Mouse (Mus musculus) MEL (cell line): ENCODE results near the gene Sik1. TPM values are rescaled to one million over a fixed set of nuclear protein-coding genes. Genes with fewer than 3 reads are reported as not detected.

Experiments used
- DNase-seq: peaks from one replicate; pipeline ENCODE4 v3.0.0; 2011; ENCODE audit warnings: low read depth, low spot score
- H3K27ac ChIP-seq: 2 replicates; pipeline ENCODE4 v1.5.1; 2012; ENCODE audit warnings: low read depth, mild to moderate bottlenecking, control low read depth, low read length, moderate library complexity; ENCODE audit not compliant: control insufficient read depth
- H3K27me3 ChIP-seq, 2 experiments: fragments of 150-350 bp in 1 of 2; sonication (generic) in 1 of 2; 2 replicates each; pipeline ENCODE4 v1.6.1; 2012; ENCODE audit warnings: low read length in 2 of 2, mild to moderate bottlenecking in 2 of 2, improper control_type of control experiment in 1 of 2, moderate library complexity in 1 of 2; ENCODE audit not compliant: insufficient read depth in 2 of 2, control insufficient read depth in 1 of 2
- H3K36me3 ChIP-seq, 2 experiments: 2 replicates each; pipeline ENCODE4 v1.6.1; 2012 to 2014; ENCODE audit warnings: low read length in 2 of 2, improper control_type of control experiment in 1 of 2, inconsistent platforms in 1 of 2, mild to moderate bottlenecking in 1 of 2; ENCODE audit not compliant: insufficient read depth in 2 of 2, control insufficient read depth in 1 of 2
- H3K4me1 ChIP-seq, 2 experiments: fragments of 150-350 bp in 1 of 2; sonication (generic) in 1 of 2; 2 replicates each; pipeline ENCODE4 v1.6.1; 2012; ENCODE audit warnings: low read length in 2 of 2, improper control_type of control experiment in 1 of 2, mild to moderate bottlenecking in 1 of 2; ENCODE audit not compliant: insufficient read depth in 2 of 2, control insufficient read depth in 1 of 2
- H3K4me3 ChIP-seq, 2 experiments: fragments of 150-350 bp in 1 of 2; sonication (generic) in 1 of 2; 2 replicates each; pipeline ENCODE4 v1.5.1; 2012; ENCODE audit warnings: low read depth in 2 of 2, low read length in 2 of 2, mild to moderate bottlenecking in 2 of 2, moderate library complexity in 2 of 2, control low read depth in 1 of 2, improper control_type of control experiment in 1 of 2; ENCODE audit not compliant: control insufficient read depth in 1 of 2, insufficient read depth in 1 of 2
- H3K79me2 ChIP-seq: 2 replicates; pipeline ENCODE4 v1.6.1; 2012; ENCODE audit warnings: mild to moderate bottlenecking, low read length, moderate library complexity; ENCODE audit not compliant: control insufficient read depth, poor library complexity, insufficient read depth
- H3K9ac ChIP-seq: 2 replicates; pipeline ENCODE4 v1.6.1; 2012; ENCODE audit warnings: low read depth, mild to moderate bottlenecking, control low read depth, low read length, moderate library complexity; ENCODE audit not compliant: control insufficient read depth, poor library complexity, severe bottlenecking
- H3K9me3 ChIP-seq: fragments of 150-350 bp; sonication (generic); replicated peaks from 2 replicates; pipeline ENCODE4 v1.6.1; 2012; ENCODE audit warnings: mild to moderate bottlenecking, low read length, improper control_type of control experiment, moderate library complexity; ENCODE audit not compliant: insufficient read depth
- BHLHE40 ChIP-seq: IDR thresholded peaks from 2 replicates; pipeline ENCODE4 v1.6.1; 2012; ENCODE audit warnings: low read depth, mild to moderate bottlenecking, inconsistent platforms, low read length, improper control_type of control experiment, borderline replicate concordance
- CHD1 ChIP-seq: IDR thresholded peaks from 2 replicates; pipeline ENCODE4 v1.6.1; 2012; ENCODE audit warnings: low read depth, mild to moderate bottlenecking, inconsistent platforms, low read length, improper control_type of control experiment
- CTCF ChIP-seq, 3 experiments: IDR thresholded peaks in 2 of 3; conservative IDR thresholded peaks in 1 of 3; 2 replicates each; pipeline ENCODE4 v1.5.1; 2011 to 2012; ENCODE audit warnings: low read length in 3 of 3, low read depth in 2 of 3, mild to moderate bottlenecking in 2 of 3, improper control_type of control experiment in 1 of 3, inconsistent platforms in 1 of 3, mixed read lengths in 1 of 3, moderate library complexity in 1 of 3; ENCODE audit not compliant: control insufficient read depth in 1 of 3, insufficient read depth in 1 of 3, poor library complexity in 1 of 3, severe bottlenecking in 1 of 3
- E2F4 ChIP-seq: IDR thresholded peaks from 2 replicates; pipeline ENCODE4 v1.6.1; 2011; ENCODE audit warnings: low read depth, low read length, improper control_type of control experiment, borderline replicate concordance
- ELF1 ChIP-seq: IDR thresholded peaks from 2 replicates; pipeline ENCODE4 v1.6.1; 2014; ENCODE audit warnings: low read depth, mild to moderate bottlenecking, inconsistent platforms, low read length, improper control_type of control experiment, moderate library complexity
- EP300 ChIP-seq, 2 experiments: IDR thresholded peaks; 2 replicates each; pipeline ENCODE4 v1.6.1; 2011; ENCODE audit warnings: improper control_type of control experiment in 2 of 2, low read length in 2 of 2, low read depth in 1 of 2, mild to moderate bottlenecking in 1 of 2
- ETS1 ChIP-seq: IDR thresholded peaks from 2 replicates; pipeline ENCODE4 v1.6.1; 2012; ENCODE audit warnings: low read depth, mild to moderate bottlenecking, inconsistent platforms, low read length, improper control_type of control experiment, moderate library complexity
- GABPA ChIP-seq: IDR thresholded peaks from 2 replicates; pipeline ENCODE4 v1.6.1; 2012; ENCODE audit warnings: low read depth, mild to moderate bottlenecking, inconsistent platforms, low read length, improper control_type of control experiment, moderate library complexity
- GATA1 ChIP-seq: IDR thresholded peaks from 2 replicates; pipeline ENCODE4 v1.6.1; 2011; ENCODE audit warnings: low read depth, low read length, improper control_type of control experiment
- HCFC1 ChIP-seq: IDR thresholded peaks from 2 replicates; pipeline ENCODE4 v1.6.1; 2012; ENCODE audit warnings: low read depth, mild to moderate bottlenecking, inconsistent platforms, low read length, improper control_type of control experiment, moderate library complexity
- KAT2A ChIP-seq: conservative IDR thresholded peaks from 2 replicates; pipeline ENCODE4 v1.6.1; 2012; ENCODE audit warnings: low read depth, low read length, improper control_type of control experiment, inconsistent platforms
- MAX ChIP-seq: IDR thresholded peaks from 2 replicates; pipeline ENCODE4 v1.6.1; 2011; ENCODE audit warnings: low read length, improper control_type of control experiment
- MAZ ChIP-seq: IDR thresholded peaks from 2 replicates; pipeline ENCODE4 v1.6.1; 2012; ENCODE audit warnings: low read depth, mild to moderate bottlenecking, inconsistent platforms, low read length, improper control_type of control experiment
- MEF2A ChIP-seq: IDR thresholded peaks from 2 replicates; pipeline ENCODE4 v1.6.1; 2014; ENCODE audit warnings: low read depth, mild to moderate bottlenecking, inconsistent platforms, low read length, improper control_type of control experiment; ENCODE audit not compliant: poor library complexity, insufficient replicate concordance, severe bottlenecking; ENCODE audit errors: extremely low read depth
- MYC ChIP-seq: IDR thresholded peaks from 2 replicates; pipeline ENCODE4 v1.6.1; 2011; ENCODE audit warnings: low read depth, mild to moderate bottlenecking, low read length, improper control_type of control experiment, moderate library complexity
- NELFE ChIP-seq: IDR thresholded peaks from 2 replicates; pipeline ENCODE4 v1.6.1; 2011; ENCODE audit warnings: low read depth, low read length, improper control_type of control experiment
- POLR2A ChIP-seq, 2 experiments: IDR thresholded peaks; 2 replicates each; pipeline ENCODE4 v1.6.1; 2011 to 2012; ENCODE audit warnings: low read length in 2 of 2, mild to moderate bottlenecking in 2 of 2, control low read depth in 1 of 2, improper control_type of control experiment in 1 of 2, low read depth in 1 of 2, moderate library complexity in 1 of 2; ENCODE audit not compliant: control insufficient read depth in 1 of 2, insufficient read depth in 1 of 2, poor library complexity in 1 of 2
- POLR2AphosphoS2 ChIP-seq: IDR thresholded peaks from 2 replicates; pipeline ENCODE4 v1.6.1; 2011; ENCODE audit warnings: low read length, improper control_type of control experiment
- RAD21 ChIP-seq: IDR thresholded peaks from 2 replicates; pipeline ENCODE4 v1.6.1; 2011; ENCODE audit warnings: mild to moderate bottlenecking, low read depth, low read length, improper control_type of control experiment
- RCOR1 ChIP-seq: IDR thresholded peaks from 2 replicates; pipeline ENCODE4 v1.6.1; 2012; ENCODE audit warnings: low read depth, mild to moderate bottlenecking, inconsistent platforms, low read length, improper control_type of control experiment
- SIN3A ChIP-seq: IDR thresholded peaks from 2 replicates; pipeline ENCODE4 v1.6.1; 2012; ENCODE audit warnings: low read length, improper control_type of control experiment, inconsistent platforms
- SMC3 ChIP-seq: IDR thresholded peaks from 2 replicates; pipeline ENCODE4 v1.6.1; 2011; ENCODE audit warnings: low read depth, low read length, improper control_type of control experiment
- TAL1 ChIP-seq: IDR thresholded peaks from 2 replicates; pipeline ENCODE4 v1.6.1; 2012; ENCODE audit warnings: mild to moderate bottlenecking, inconsistent platforms, low read length, moderate library complexity, mixed read lengths
- TBP ChIP-seq: IDR thresholded peaks from 2 replicates; pipeline ENCODE4 v1.8.0; 2011; ENCODE audit warnings: low read depth, low read length, improper control_type of control experiment
- UBTF ChIP-seq: IDR thresholded peaks from 2 replicates; pipeline ENCODE4 v1.6.1; 2012; ENCODE audit warnings: low read depth, mild to moderate bottlenecking, inconsistent platforms, low read length, improper control_type of control experiment, moderate library complexity, borderline replicate concordance; ENCODE audit not compliant: insufficient read depth
- ZC3H11A ChIP-seq: IDR thresholded peaks from 2 replicates; pipeline ENCODE4 v1.6.1; 2012; ENCODE audit warnings: low read depth, mild to moderate bottlenecking, inconsistent platforms, low read length, improper control_type of control experiment
- ZKSCAN1 ChIP-seq: IDR thresholded peaks from 2 replicates; pipeline ENCODE4 v1.6.1; 2012; ENCODE audit warnings: low read depth, mild to moderate bottlenecking, inconsistent platforms, low read length, improper control_type of control experiment, moderate library complexity
- ZMIZ1 ChIP-seq: IDR thresholded peaks from 2 replicates; pipeline ENCODE4 v1.6.1; 2012; ENCODE audit warnings: low read depth, mild to moderate bottlenecking, inconsistent platforms, low read length, improper control_type of control experiment, moderate library complexity
- polyA plus RNA-seq, 2 experiments: library from polyadenylated mRNA; stranded (reverse) in 1 of 2; unstranded in 1 of 2; fragments of >175 nt in 1 of 2; fragments of >200 nt in 1 of 2; gene quantifications; 2 replicates each; pipeline versions ENCODE4 v1.2.1 to v1.2.4; 2012; ENCODE audit warnings: low replicate concordance in 2 of 2, low read depth in 1 of 2; ENCODE audit not compliant: insufficient read length in 2 of 2, insufficient read depth in 1 of 2, missing spikeins in 1 of 2
- total RNA-seq: library from RNA; depleted of rRNA; stranded (reverse); fragments of 300-350 nt; gene quantifications from 2 replicates; pipeline ENCODE4 v1.2.3, GENCODE M21; 2012

Gene Sik1
- total and polyA plus RNA-seq, 3 experiments: 5.5 to 10.4 TPM; not detected in 1

DNA sequence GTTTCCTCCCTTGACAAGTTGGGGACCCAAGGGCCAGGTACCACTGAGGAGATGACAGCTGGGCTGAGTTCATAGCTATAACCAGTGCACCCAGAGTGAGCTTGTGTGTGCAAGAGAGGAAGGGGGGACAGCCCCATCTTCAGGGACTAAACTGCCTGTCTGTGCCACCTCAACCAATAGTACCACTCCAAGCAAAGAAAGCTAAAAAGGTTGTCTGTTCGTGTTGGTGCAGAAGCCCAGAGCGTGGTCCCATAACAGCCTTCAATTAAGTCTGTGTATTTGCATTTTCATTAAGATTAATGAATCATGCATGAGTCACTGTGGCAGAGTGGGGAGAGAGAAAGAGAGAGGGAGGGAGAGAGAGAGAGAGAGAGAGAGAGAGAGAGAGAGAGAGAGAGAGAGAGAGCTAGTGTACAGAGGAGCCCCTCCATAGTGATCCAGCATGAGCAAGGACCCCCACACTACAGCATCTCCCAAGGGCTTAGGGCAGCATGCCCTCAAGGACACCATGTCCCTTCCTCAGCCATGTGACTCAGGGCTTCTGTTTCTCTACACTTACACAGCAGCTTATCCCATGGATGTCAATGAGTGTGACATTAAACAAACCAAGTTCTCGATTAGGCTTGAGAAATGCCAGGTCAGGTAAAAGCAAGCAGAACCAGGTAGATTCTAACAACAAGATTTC, 41.5 kb downstream of the Sik1 start:
- H3K4me1 ChIP-seq: no peaks in the 10 kb centered on the region
- no peak for DNase-seq
- H3K79me2 ChIP-seq: no peaks in the 10 kb centered on the region
- no peaks in the 10 kb centered on the region for H3K36me3 ChIP-seq
- H3K4me3 ChIP-seq: no peak overlapping the region
- no peak overlapping the region for H3K27ac ChIP-seq
- TF ChIP-seq MAZ (no peak), MAX (no peak), CHD1 (no peak), ELF1 (no peak), HCFC1 (no peak), RCOR1 (no peak), CTCF (IDR thresholded peaks at IDR 0.05 in 2 of 3, conservative IDR thresholded peaks at IDR 0.05 in 1 of 3; ENCODE audit: control insufficient read depth in 1 of 3, insufficient read depth in 1 of 3, low read depth in 2 of 3, low read length in 3 of 3, poor library complexity in 1 of 3, severe bottlenecking in 1 of 3) (no peak), ETS1 (no peak), GABPA (no peak), POLR2A (IDR thresholded peaks at IDR 0.05; ENCODE audit: control insufficient read depth in 1 of 2, insufficient read depth in 1 of 2, low read depth in 1 of 2, low read length in 2 of 2, poor library complexity in 1 of 2) (no peak), UBTF (no peak), POLR2AphosphoS2 (no peak), ZC3H11A (no peak), NELFE (no peak), KAT2A (no peak), MYC (no peak), SIN3A (no peak), ZKSCAN1 (no peak), ZMIZ1 (no peak)
- TF ChIP-seq, all 39 proteins: peak for 0
- H3K9me3 ChIP-seq: no peaks in the 10 kb centered on the region
- H3K9ac ChIP-seq: no peak overlapping the region
- peaks cover 3 to 7% of the 10 kb centered on the region in 2 experiments; a peak in 3 of 4 replicates for H3K27me3 ChIP-seq

DNA sequence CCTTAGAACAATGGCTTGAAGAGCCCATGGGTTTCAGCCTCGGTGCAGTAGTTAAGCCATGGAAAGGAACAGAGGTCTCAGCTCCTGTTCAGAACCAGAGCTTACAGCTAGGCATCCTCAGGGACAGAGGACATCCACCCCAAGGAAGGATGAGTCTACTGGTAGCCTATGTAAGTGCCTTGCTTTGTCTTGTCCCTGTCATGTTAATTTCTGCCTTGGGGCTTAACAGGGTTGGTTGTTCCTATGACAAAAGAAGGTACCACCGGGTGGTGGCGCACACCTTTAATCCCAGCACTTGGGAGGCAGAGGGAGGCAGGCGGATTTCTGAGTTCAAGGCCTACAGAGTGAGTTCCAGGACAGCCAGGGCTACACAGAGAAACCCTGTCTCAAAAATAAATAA, 44.3 kb downstream of the Sik1 start:
- no peak overlapping the region for H3K27ac ChIP-seq
- no peak for DNase-seq
- H3K4me3 ChIP-seq: no peak overlapping the region
- H3K79me2 ChIP-seq: no peaks in the 10 kb centered on the region
- no peaks in the 10 kb centered on the region for H3K9me3 ChIP-seq
- peaks cover 3 to 5% of the 10 kb centered on the region in 2 experiments; a peak in 3 of 4 replicates for H3K27me3 ChIP-seq
- no peaks in the 10 kb centered on the region for H3K36me3 ChIP-seq
- TF ChIP-seq KAT2A: no peak
- TF ChIP-seq ZMIZ1: no peak
- TF ChIP-seq TAL1: no peak
- TF ChIP-seq RCOR1: no peak
- TF ChIP-seq SMC3: no peak
- TF ChIP-seq GATA1: no peak
- TF ChIP-seq E2F4: no peak
- no peak for TF ChIP-seq ETS1
- no peak for TF ChIP-seq RAD21
- TF ChIP-seq MEF2A: no peak
- TF ChIP-seq MAZ: no peak
- TF ChIP-seq TBP: no peak
- no peak for TF ChIP-seq MYC
- no peak for TF ChIP-seq UBTF
- no peak for TF ChIP-seq MAX
- TF ChIP-seq BHLHE40: no peak
- no peak for TF ChIP-seq EP300 (IDR thresholded peaks at IDR 0.05; ENCODE audit: low read depth in 1 of 2, low read length in 2 of 2)
- no peak overlapping the region for H3K9ac ChIP-seq
- no peaks in the 10 kb centered on the region for H3K4me1 ChIP-seq
